Mouse (Mus musculus) heart, embryonic 16.5 days (tissue): Measurements from ENCODE around the gene Kcnb1. TPM values are rescaled to one million over a fixed set of nuclear protein-coding genes. Genes with fewer than 3 reads are reported as not detected.

Source experiments
- ATAC-seq: fragments of 200-750 bp; cut with Nextera tagmentation; replicated peaks from 2 replicates; pipeline ENCODE4 v1.8.0; 2017; ENCODE audit warnings: moderate number of reproducible peaks; ENCODE audit not compliant: insufficient read depth, low FRiP score; ENCODE audit errors: extremely low read depth
- H3K27ac ChIP-seq: fragments of 300-500 bp; sonication (generic); 2 replicates; pipeline ENCODE4 v1.5.1; 2014; ENCODE audit warnings: mild to moderate bottlenecking, low read length, control low read depth, moderate library complexity
- H3K27me3 ChIP-seq: fragments of 300-500 bp; sonication (generic); 2 replicates; pipeline ENCODE4 v1.6.1; 2014; ENCODE audit warnings: low read length, mixed read lengths; ENCODE audit not compliant: control insufficient read depth, insufficient read depth
- H3K36me3 ChIP-seq: fragments of 300-500 bp; sonication (generic); 2 replicates; pipeline ENCODE4 v1.6.1; 2014; ENCODE audit not compliant: control insufficient read depth, insufficient read depth
- H3K4me1 ChIP-seq: fragments of 300-500 bp; sonication (generic); 2 replicates; pipeline ENCODE4 v1.6.1; 2014; ENCODE audit warnings: low read length, mixed read lengths; ENCODE audit not compliant: control insufficient read depth, insufficient read depth
- H3K4me2 ChIP-seq: fragments of 300-500 bp; sonication (generic); 2 replicates; pipeline ENCODE4 v1.6.1; 2014; ENCODE audit warnings: low read depth, mild to moderate bottlenecking, control low read depth, low read length
- H3K4me3 ChIP-seq: fragments of 300-500 bp; sonication (generic); 2 replicates; pipeline ENCODE4 v1.5.1; 2014; ENCODE audit warnings: mild to moderate bottlenecking, control low read depth, low read length
- H3K9ac ChIP-seq: fragments of 300-500 bp; sonication (generic); 2 replicates; pipeline ENCODE4 v1.6.1; 2014; ENCODE audit warnings: low read length, control low read depth
- H3K9me3 ChIP-seq: fragments of 300-500 bp; sonication (generic); replicated peaks from 2 replicates; pipeline ENCODE4 v1.6.1; 2016; ENCODE audit warnings: low read length; ENCODE audit not compliant: control insufficient read depth
- WGBS: fragments of 180-500 bp; shearing (Covaris S2); extraction: QIAGEN DNeasy Blood & Tissue Kit; methylation state at CpG from one replicate; pipeline ENCODE4 v1.1.7; 2014; 5-methylcytosine and 5-hydroxymethylcytosine counted together
- polyA plus RNA-seq: library from polyadenylated mRNA; unstranded; fragments of >200 nt; fragmentation: Nextera tagmentation; extraction: Ambion mirVana; gene quantifications from 2 replicates; pipeline ENCODE4 v1.2.1, GENCODE M21; 2015

Gene Kcnb1
- polyA plus RNA-seq, 1 experiment from 2014 or later = 0.43 TPM

- Histone ChIP-seq H3K27ac (no peak overlapping the region), H3K4me3 (no peak overlapping the region), H3K9me3 (peaks cover 7% of the 10 kb centered on the region; the same call in 1 of the 2 replicates), H3K9ac (no peak overlapping the region), H3K4me2 (no peak overlapping the region), H3K27me3 (no peaks in the 10 kb centered on the region), H3K36me3 (no peaks in the 10 kb centered on the region), H3K4me1 (peaks cover 12% of the 10 kb centered on the region)
- 82% methylated on average over 4 of the region's 4 CpGs for WGBS
- no peak for ATAC-seq
Measured at GRCm38 (mm10) chr2:167159721-167160120, 30.2 kb downstream of the Kcnb1 start.

- no peak for ATAC-seq
- H3K27ac ChIP-seq = no peak overlapping the region
- H3K36me3 ChIP-seq = no peaks in the 10 kb centered on the region
- H3K4me1 ChIP-seq = peaks cover 12% of the 10 kb centered on the region
- H3K27me3 ChIP-seq = no peaks in the 10 kb centered on the region
- no peak overlapping the region for H3K4me2 ChIP-seq
- H3K4me3 ChIP-seq = no peak overlapping the region
- H3K9ac ChIP-seq = no peak overlapping the region
- WGBS = 70% methylated on average over 5 of the region's 5 CpGs
- H3K9me3 ChIP-seq = peaks cover 7% of the 10 kb centered on the region; the same call in 1 of the 2 replicates
Measured at GRCm38 (mm10) chr2:167158780-167159179, 31.2 kb downstream of the Kcnb1 start.

- H3K4me1 ChIP-seq = peaks cover 9% of the 10 kb centered on the region
- 38% methylated on average over 9 of the region's 9 CpGs for WGBS
- H3K4me2 ChIP-seq = no peak overlapping the region
- no peak overlapping the region for H3K4me3 ChIP-seq
- H3K9ac ChIP-seq = no peak overlapping the region
- 0 out of 2 replicates have a peak, but pooled peaks have one; percentile 29 for ATAC-seq
- H3K27ac ChIP-seq = no peak overlapping the region; the same call in 1 of the 2 replicates
- no peaks in the 10 kb centered on the region for H3K27me3 ChIP-seq
- H3K36me3 ChIP-seq = no peaks in the 10 kb centered on the region
- H3K9me3 ChIP-seq = 0 out of 2 replicates have a peak, but pooled peaks cover 3% of the 10 kb centered on the region
Measured at GRCm38 (mm10) chr2:167156118-167156715, 33.7 kb downstream of the Kcnb1 start.

GRCm38 (mm10) chr2:167155541-167155973, 34.4 kb downstream of the Kcnb1 start:
- H3K36me3 ChIP-seq = no peaks in the 10 kb centered on the region
- no peaks in the 10 kb centered on the region for H3K9me3 ChIP-seq
- WGBS = 37% methylated on average over 4 of the region's 4 CpGs
- H3K27ac ChIP-seq = no peak overlapping the region; the same call in 1 of the 2 replicates
- peaks cover 9% of the 10 kb centered on the region for H3K4me1 ChIP-seq
- peak; percentile 71 for ATAC-seq
- no peak overlapping the region for H3K9ac ChIP-seq
- no peak overlapping the region for H3K4me3 ChIP-seq
- no peak overlapping the region for H3K4me2 ChIP-seq
- no peaks in the 10 kb centered on the region for H3K27me3 ChIP-seq

GRCm38 (mm10) chr2:167150880-167151279, 39.1 kb downstream of the Kcnb1 start:
- Histone ChIP-seq H3K4me3 (no peak overlapping the region), H3K4me1 (peaks cover 8% of the 10 kb centered on the region), H3K36me3 (no peaks in the 10 kb centered on the region), H3K9me3 (peaks cover 3% of the 10 kb centered on the region; the same call in 1 of the 2 replicates), H3K27me3 (no peaks in the 10 kb centered on the region), H3K27ac (no peak overlapping the region), H3K4me2 (no peak overlapping the region), H3K9ac (no peak overlapping the region)
- WGBS = 87% methylated on average over 6 of the region's 6 CpGs
- no peak for ATAC-seq

GRCm38 (mm10) chr2:167150135-167150534, 39.8 kb downstream of the Kcnb1 start:
- WGBS = 88% methylated on average over 7 of the region's 7 CpGs
- Histone ChIP-seq H3K9ac (no peak overlapping the region), H3K4me1 (peaks cover under 1% of the 10 kb centered on the region), H3K27me3 (peaks cover 4% of the 10 kb centered on the region), H3K9me3 (peaks cover 3% of the 10 kb centered on the region; the same call in 1 of the 2 replicates), H3K27ac (no peak overlapping the region), H3K4me3 (no peak overlapping the region), H3K4me2 (no peak overlapping the region), H3K36me3 (no peaks in the 10 kb centered on the region)
- ATAC-seq = no peak

GRCm38 (mm10) chr2:167149035-167149434, 40.9 kb downstream of the Kcnb1 start:
- H3K27me3 ChIP-seq = peaks cover 10% of the 10 kb centered on the region
- H3K27ac ChIP-seq = no peak overlapping the region
- ATAC-seq = no peak
- peaks cover 3% of the 10 kb centered on the region; the same call in 1 of the 2 replicates for H3K9me3 ChIP-seq
- WGBS = 83% methylated on average over 6 of the region's 6 CpGs
- no peak overlapping the region for H3K4me2 ChIP-seq
- H3K4me1 ChIP-seq = no peaks in the 10 kb centered on the region
- H3K9ac ChIP-seq = no peak overlapping the region
- H3K36me3 ChIP-seq = no peaks in the 10 kb centered on the region
- H3K4me3 ChIP-seq = no peak overlapping the region

- 43% methylated on average over 8 of the region's 8 CpGs for WGBS
- Histone ChIP-seq H3K9ac (no peak overlapping the region), H3K4me3 (no peak overlapping the region), H3K36me3 (no peaks in the 10 kb centered on the region), H3K4me1 (no peaks in the 10 kb centered on the region), H3K27ac (no peak overlapping the region), H3K9me3 (peaks cover 3% of the 10 kb centered on the region; the same call in 1 of the 2 replicates), H3K27me3 (peaks cover 15% of the 10 kb centered on the region), H3K4me2 (no peak overlapping the region)
- ATAC-seq = no peak
Measured at GRCm38 (mm10) chr2:167147708-167148107, 42.2 kb downstream of the Kcnb1 start.

GRCm38 (mm10) chr2:167145904-167146303, 44.1 kb downstream of the Kcnb1 start:
- Histone ChIP-seq H3K4me1 (no peaks in the 10 kb centered on the region), H3K9ac (no peak overlapping the region), H3K4me2 (no peak overlapping the region), H3K9me3 (peaks cover 3% of the 10 kb centered on the region; the same call in 1 of the 2 replicates), H3K36me3 (no peaks in the 10 kb centered on the region), H3K27ac (no peak overlapping the region), H3K4me3 (no peak overlapping the region), H3K27me3 (peaks cover 15% of the 10 kb centered on the region)
- 47% methylated on average over 5 of the region's 5 CpGs for WGBS
- no peak for ATAC-seq
